Mouse (Mus musculus): Measurements from ENCODE around the gene Cct2. TPM values are rescaled to one million over a fixed set of nuclear protein-coding genes. Genes with fewer than 3 reads are reported as not detected.

Cct2 gene
- polyA plus RNA-seq (2015; fragmentation: Nextera tagmentation; extraction: Ambion mirVana) = 136 TPM in 2 replicates

GRCm38 (mm10) chr10:117063254-117064021 is at the start of gene Cct2:
Gene Cct2 (minus strand): TSS chr10:117063814.

GRCm38 (mm10) chr10:117045175-117046056 is 18.2 kb downstream of the Cct2 start, which contains the start of gene Lrrc10:
Gene Lrrc10 (plus strand): TSS chr10:117045341.

Other genes with a start within 250 kb of the Cct2 start
- gene Myrfl, start 166.9 kb downstream of the Cct2 start, polyA plus RNA-seq (2015; fragmentation: Nextera tagmentation; extraction: Ambion mirVana) = 0.18 TPM in 2 replicates
- 22.8 and 23.6 TPM in 2 replicates for gene Rab3ip, start 113.0 kb downstream of the Cct2 start, polyA plus RNA-seq (2015; fragmentation: Nextera tagmentation; extraction: Ambion mirVana)
- gene Gm10271, start 91.2 kb downstream of the Cct2 start, polyA plus RNA-seq (2015; fragmentation: Nextera tagmentation; extraction: Ambion mirVana) = not detected in 2 replicates
- 8.2 and 8.3 TPM in 2 replicates for gene Best3, start 77.5 kb downstream of the Cct2 start, polyA plus RNA-seq (2015; fragmentation: Nextera tagmentation; extraction: Ambion mirVana)
- gene Lrrc10, start 18.5 kb downstream of the Cct2 start, polyA plus RNA-seq (2015; fragmentation: Nextera tagmentation; extraction: Ambion mirVana) = not detected in 2 replicates
- gene Frs2, start 84.7 kb upstream of the Cct2 start, polyA plus RNA-seq (2015; fragmentation: Nextera tagmentation; extraction: Ambion mirVana) = 8.0 and 10.4 TPM in 2 replicates
- 23.3 and 28.5 TPM in 2 replicates for gene Yeats4, start 160.7 kb upstream of the Cct2 start, polyA plus RNA-seq (2015; fragmentation: Nextera tagmentation; extraction: Ambion mirVana)
- gene 9530003J23Rik, start 174.9 kb upstream of the Cct2 start, polyA plus RNA-seq (2015; fragmentation: Nextera tagmentation; extraction: Ambion mirVana) = not detected in 2 replicates
- 127 and 131 TPM in 2 replicates for gene Lyz2, start 218.5 kb upstream of the Cct2 start, polyA plus RNA-seq (2015; fragmentation: Nextera tagmentation; extraction: Ambion mirVana)
- gene Lyz1, start 229.1 kb upstream of the Cct2 start, polyA plus RNA-seq (2015; fragmentation: Nextera tagmentation; extraction: Ambion mirVana) = 0.19 and 0.27 TPM in 2 replicates